23 mouse cellular contexts compared by ENCODE assay signal in the genomic region with DNA sequence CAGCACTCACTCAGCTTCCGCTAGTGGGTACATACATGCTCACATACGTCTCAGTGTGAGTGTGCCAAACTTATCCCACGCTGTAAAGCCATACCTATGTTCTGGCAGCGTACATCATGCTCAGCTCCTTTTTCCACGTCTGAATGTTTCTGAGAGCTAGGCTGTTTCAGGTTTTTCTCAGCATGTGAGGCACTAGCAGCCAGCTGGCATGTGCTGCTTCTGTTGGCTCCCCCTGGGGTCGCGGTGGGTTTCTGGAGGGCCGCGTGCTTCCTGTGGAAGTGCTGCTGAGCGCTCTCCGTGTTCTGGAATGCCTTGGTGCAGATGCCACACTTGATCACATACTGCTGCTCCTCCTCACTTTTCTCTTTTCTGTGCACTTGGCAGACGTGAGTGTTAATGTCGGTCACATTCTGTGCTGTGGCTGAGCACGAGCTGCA. TPM values are rescaled to one million over a fixed set of nuclear protein-coding genes. Genes with fewer than 3 reads are reported as not detected.
A peak's percentile ranks its signal among the peaks of the same experiment; 100 is the strongest.
DNase-seq lines count a peak whose midpoint lies in the region; ATAC-seq and TF ChIP-seq lines count a peak whose summit lies in the region.
"Had no signal": no experiment of that assay in that cellular context is flagged by ENCODE, and none has a peak within 500 bp of the region (broad histone marks: within the 10 kb centered on the region; RNA-seq: fewer than 3 reads in every experiment).

No protein-coding gene starts in this region.

- no peaks in the 10 kb centered on the region for H3K27me3 ChIP-seq in forebrain, embryonic 13.5 days
- no peaks in the 10 kb centered on the region for H3K27me3 ChIP-seq in forebrain, embryonic 10.5 days (ENCODE audit: poor library complexity, severe bottlenecking)
- H3K27me3 ChIP-seq in hindbrain, postnatal 0 days (ENCODE audit: insufficient read depth, low read length), result no peaks in the 10 kb centered on the region
- H3K27me3 ChIP-seq in hindbrain, embryonic 12.5 days, result no peaks in the 10 kb centered on the region
- no peaks in the 10 kb centered on the region for H3K27me3 ChIP-seq in neural tube, embryonic 15.5 days (replicated peaks)
- H3K27me3 ChIP-seq: embryonic facial prominence, embryonic 12.5 days; midbrain, embryonic 12.5 days; neural tube, embryonic 13.5 days had no signal

- H3K4me2 ChIP-seq in forebrain, embryonic 13.5 days, result no peak overlapping the region
- H3K4me2 ChIP-seq in hindbrain, postnatal 0 days (ENCODE audit: low read depth, low read length), result no peak overlapping the region
- H3K4me2 ChIP-seq in hindbrain, embryonic 12.5 days (replicated peaks), result no peak overlapping the region
- no peak overlapping the region for H3K4me2 ChIP-seq in neural tube, embryonic 15.5 days
- H3K4me2 ChIP-seq: embryonic facial prominence, embryonic 12.5 days; midbrain, embryonic 12.5 days; neural tube, embryonic 13.5 days had no signal

- no peaks in the 10 kb centered on the region for H3K4me1 ChIP-seq in forebrain, embryonic 13.5 days
- H3K4me1 ChIP-seq in forebrain, embryonic 10.5 days, result no peaks in the 10 kb centered on the region
- H3K4me1 ChIP-seq in hindbrain, postnatal 0 days (ENCODE audit: insufficient read depth, low read length), result no peaks in the 10 kb centered on the region
- no peaks in the 10 kb centered on the region for H3K4me1 ChIP-seq in hindbrain, embryonic 12.5 days
- no peaks in the 10 kb centered on the region for H3K4me1 ChIP-seq in neural tube, embryonic 15.5 days
- H3K4me1 ChIP-seq: embryonic facial prominence, embryonic 12.5 days; heart, embryonic 10.5 days; hindbrain, embryonic 10.5 days; midbrain, embryonic 12.5 days; neural tube, embryonic 13.5 days had no signal

- H3K36me3 ChIP-seq in forebrain, embryonic 13.5 days (ENCODE audit: poor library complexity, severe bottlenecking), result peaks cover 58% of the 10 kb centered on the region
- H3K36me3 ChIP-seq in forebrain, embryonic 10.5 days (replicated peaks), result peaks cover 81% of the 10 kb centered on the region
- H3K36me3 ChIP-seq in hindbrain, postnatal 0 days (ENCODE audit: insufficient read depth, low read length), result peaks cover 31% of the 10 kb centered on the region
- H3K36me3 ChIP-seq in hindbrain, embryonic 12.5 days, result peaks cover 40% of the 10 kb centered on the region
- peaks cover 25% of the 10 kb centered on the region for H3K36me3 ChIP-seq in neural tube, embryonic 15.5 days

- no peaks in the 10 kb centered on the region for H3K9me3 ChIP-seq in forebrain, embryonic 13.5 days (replicated peaks)
- no peaks in the 10 kb centered on the region for H3K9me3 ChIP-seq in forebrain, embryonic 10.5 days
- H3K9me3 ChIP-seq in hindbrain, postnatal 0 days (ENCODE audit: low read length), result no peaks in the 10 kb centered on the region
- no peaks in the 10 kb centered on the region for H3K9me3 ChIP-seq in hindbrain, embryonic 12.5 days (replicated peaks)
- H3K9me3 ChIP-seq in neural tube, embryonic 15.5 days (replicated peaks), result no peaks in the 10 kb centered on the region
- H3K9me3 ChIP-seq: embryonic facial prominence, embryonic 12.5 days; heart, embryonic 10.5 days; hindbrain, embryonic 10.5 days; midbrain, embryonic 12.5 days; neural tube, embryonic 13.5 days had no signal

- no peak overlapping the region for H3K27ac ChIP-seq in forebrain, embryonic 13.5 days
- no peak overlapping the region for H3K27ac ChIP-seq in forebrain, embryonic 10.5 days
- H3K27ac ChIP-seq in hindbrain, postnatal 0 days, result no peak overlapping the region
- H3K27ac ChIP-seq in hindbrain, embryonic 12.5 days, result no peak overlapping the region
- no peak overlapping the region for H3K27ac ChIP-seq in neural tube, embryonic 15.5 days (replicated peaks)
- H3K27ac ChIP-seq: embryonic facial prominence, embryonic 12.5 days; heart, embryonic 10.5 days; hindbrain, embryonic 10.5 days; midbrain, embryonic 12.5 days; neural tube, embryonic 13.5 days had no signal

- 87% methylated on average over 14 of the region's 14 CpGs for WGBS in forebrain, embryonic 13.5 days
- 95% methylated on average over 14 of the region's 14 CpGs for WGBS in forebrain, embryonic 10.5 days
- WGBS in hindbrain, postnatal 0 days, result 67% methylated on average over 14 of the region's 14 CpGs
- 85% methylated on average over 14 of the region's 14 CpGs for WGBS in hindbrain, embryonic 12.5 days
- 80% methylated on average over 14 of the region's 14 CpGs for WGBS in neural tube, embryonic 15.5 days

- no peak for DNase-seq in forebrain, embryonic 10.5 days (ENCODE audit: extremely low spot score, low spot score)
- peak; percentile 28 for DNase-seq in hindbrain, postnatal 0 days (ENCODE audit: low spot score)
- peak; percentile 73 for DNase-seq in brain, adult 2 months (ENCODE audit: low read depth, low spot score)
- peak; percentile 74 to 86 for DNase-seq in cerebellum, postnatal 10 days
- DNase-seq in adrenal gland, postnatal 36 days, result no peak
- DNase-seq: B cell, adult 2 months; gastrocnemius, postnatal 25 days; kidney, adult 8-10 months; kidney, postnatal 14 days; liver; spleen, adult 18-20 months; thymus, adult 18-20 months; thymus, postnatal 4 days had no signal

- no peak for TF ChIP-seq CTCF in hindbrain, postnatal 0 days (IDR thresholded peaks at IDR 0.05; ENCODE audit: low read depth)

- ATAC-seq in forebrain, embryonic 13.5 days, result peak; percentile 19; the same call in 1 of the 2 replicates
- peak; percentile 15; the same call in 1 of the 2 replicates for ATAC-seq in hindbrain, postnatal 0 days
- no peak for ATAC-seq in hindbrain, embryonic 12.5 days (ENCODE audit: low FRiP score)
- no peak for ATAC-seq in neural tube, embryonic 15.5 days (ENCODE audit: low FRiP score)
- ATAC-seq: lung, postnatal 0 days had no signal

- no peak overlapping the region for H3K4me3 ChIP-seq in forebrain, embryonic 13.5 days
- no peak overlapping the region for H3K4me3 ChIP-seq in forebrain, embryonic 10.5 days
- H3K4me3 ChIP-seq in hindbrain, postnatal 0 days (ENCODE audit: low read length), result no peak overlapping the region
- no peak overlapping the region for H3K4me3 ChIP-seq in hindbrain, embryonic 12.5 days
- no peak overlapping the region for H3K4me3 ChIP-seq in neural tube, embryonic 15.5 days (replicated peaks)
- H3K4me3 ChIP-seq: embryonic facial prominence, embryonic 12.5 days; erythroblast, embryonic 14.5 days; heart, embryonic 10.5 days; hindbrain, embryonic 10.5 days; midbrain, embryonic 12.5 days; neural tube, embryonic 13.5 days had no signal

- no peak overlapping the region for H3K9ac ChIP-seq in forebrain, embryonic 13.5 days
- no peak overlapping the region for H3K9ac ChIP-seq in hindbrain, postnatal 0 days (replicated peaks; ENCODE audit: low read length)
- no peak overlapping the region for H3K9ac ChIP-seq in hindbrain, embryonic 12.5 days
- no peak overlapping the region for H3K9ac ChIP-seq in neural tube, embryonic 15.5 days (replicated peaks)
- H3K9ac ChIP-seq: embryonic facial prominence, embryonic 12.5 days; midbrain, embryonic 12.5 days; neural tube, embryonic 13.5 days had no signal

RNA-seq across cellular contexts. Expression of a gene that starts 18.6 kb away (rescaled TPM):
- polyA plus RNA-seq in forebrain, embryonic 13.5 days (2015; fragmentation: Nextera tagmentation; extraction: Ambion mirVana), result 25.0 and 25.4 TPM in 2 replicates
- 51.8 and 52.3 TPM in 2 replicates for polyA plus RNA-seq in forebrain, embryonic 10.5 days (2016; fragmentation: Nextera tagmentation; extraction: Ambion mirVana)
- 31.8 and 34.9 TPM in 2 replicates for total RNA-seq in hindbrain, postnatal 0 days (2014; rRNA removed)
- 26.6 and 27.8 TPM in 2 replicates for polyA plus RNA-seq in hindbrain, postnatal 0 days (2015; fragmentation: Nextera tagmentation; extraction: Ambion mirVana)
- polyA plus RNA-seq in hindbrain, embryonic 12.5 days (2016; fragmentation: Nextera tagmentation; extraction: Ambion mirVana), result 19.7 and 24.9 TPM in 2 replicates
- 10 to 100 TPM; 14.6 to 17.0 TPM for total RNA-seq in adrenal gland, postnatal 36 days (2021)
- polyA plus RNA-seq in neural tube, embryonic 15.5 days (2015; fragmentation: Nextera tagmentation; extraction: Ambion mirVana), result 24.2 and 29.9 TPM in 2 replicates

RNA-seq across cellular contexts. Expression of a gene that starts 38.2 kb away (rescaled TPM):
- polyA plus RNA-seq in forebrain, embryonic 13.5 days (2015; fragmentation: Nextera tagmentation; extraction: Ambion mirVana), result 37.2 and 43.4 TPM in 2 replicates
- 30.8 and 32.6 TPM in 2 replicates for polyA plus RNA-seq in forebrain, embryonic 10.5 days (2016; fragmentation: Nextera tagmentation; extraction: Ambion mirVana)
- 41.4 and 58.2 TPM in 2 replicates for total RNA-seq in hindbrain, postnatal 0 days (2014; rRNA removed)
- polyA plus RNA-seq in hindbrain, postnatal 0 days (2015; fragmentation: Nextera tagmentation; extraction: Ambion mirVana), result 26.1 and 28.5 TPM in 2 replicates
- polyA plus RNA-seq in hindbrain, embryonic 12.5 days (2016; fragmentation: Nextera tagmentation; extraction: Ambion mirVana), result 51.4 and 55.2 TPM in 2 replicates
- total RNA-seq in adrenal gland, postnatal 36 days (2021), result 10 to 100 TPM; 35.3 to 38.5 TPM
- 33.6 and 36.1 TPM in 2 replicates for polyA plus RNA-seq in neural tube, embryonic 15.5 days (2015; fragmentation: Nextera tagmentation; extraction: Ambion mirVana)

RNA-seq across cellular contexts. Expression of a gene that starts 56.5 kb away (rescaled TPM):
- 28.4 and 31.9 TPM in 2 replicates for polyA plus RNA-seq in forebrain, embryonic 13.5 days (2015; fragmentation: Nextera tagmentation; extraction: Ambion mirVana)
- 31.1 and 34.8 TPM in 2 replicates for polyA plus RNA-seq in forebrain, embryonic 10.5 days (2016; fragmentation: Nextera tagmentation; extraction: Ambion mirVana)
- 9.0 and 11.6 TPM in 2 replicates for total RNA-seq in hindbrain, postnatal 0 days (2014; rRNA removed)
- 24.9 and 26.1 TPM in 2 replicates for polyA plus RNA-seq in hindbrain, postnatal 0 days (2015; fragmentation: Nextera tagmentation; extraction: Ambion mirVana)
- polyA plus RNA-seq in hindbrain, embryonic 12.5 days (2016; fragmentation: Nextera tagmentation; extraction: Ambion mirVana), result 31.0 and 31.2 TPM in 2 replicates
- 10 to 100 TPM; 10.3 to 11.9 TPM for total RNA-seq in adrenal gland, postnatal 36 days (2021)
- 31.1 and 32.4 TPM in 2 replicates for polyA plus RNA-seq in neural tube, embryonic 15.5 days (2015; fragmentation: Nextera tagmentation; extraction: Ambion mirVana)

Comparison
In these comparisons a context has a peak if more than half of its experiments do, and no peak if none do; other contexts are left out.
1. ATAC-seq: peak in forebrain, embryonic 13.5 days (single experiment) and hindbrain, postnatal 0 days (single experiment); none in hindbrain, embryonic 12.5 days (single experiment) and neural tube, embryonic 15.5 days (single experiment).
2. DNase-seq: peak in hindbrain, postnatal 0 days (single experiment), brain, adult 2 months (single experiment) and cerebellum, postnatal 10 days (2 of 2); none in forebrain, embryonic 10.5 days (single experiment) and adrenal gland, postnatal 36 days (0 of 2).